Mouse (Mus musculus) small intestine, adult 2 months (tissue): Measurements from ENCODE around the gene Krt28. TPM values are rescaled to one million over a fixed set of nuclear protein-coding genes. Genes with fewer than 3 reads are reported as not detected.

ENCODE experiments used
- H3K27ac ChIP-seq: fragments of 200-500 bp; 2 replicates; pipeline ENCODE4 v1.5.1; 2012; ENCODE audit warnings: low read depth, low read length, control low read depth, inconsistent platforms; ENCODE audit not compliant: insufficient read depth
- H3K27me3 ChIP-seq: fragments of 200-500 bp; 2 replicates; pipeline ENCODE4 v1.6.1; 2012; ENCODE audit warnings: mild to moderate bottlenecking, moderate library complexity, low read length, inconsistent platforms; ENCODE audit not compliant: control insufficient read depth, insufficient read depth
- H3K36me3 ChIP-seq: fragments of 200-500 bp; 2 replicates; pipeline ENCODE4 v1.6.1; 2012; ENCODE audit warnings: mild to moderate bottlenecking, low read length, control low read depth, inconsistent platforms; ENCODE audit not compliant: control insufficient read depth, insufficient read depth
- H3K4me1 ChIP-seq: fragments of 200-500 bp; 2 replicates; pipeline ENCODE4 v1.6.1; 2012; ENCODE audit warnings: low read length, inconsistent platforms, mixed read lengths; ENCODE audit not compliant: control insufficient read depth, insufficient read depth, insufficient read length
- H3K4me3 ChIP-seq: fragments of 200-500 bp; 2 replicates; pipeline ENCODE4 v1.5.1; 2012; ENCODE audit warnings: low read depth, mild to moderate bottlenecking, control low read depth, inconsistent platforms, low read length, moderate library complexity
- CTCF ChIP-seq: fragments of 200-500 bp; IDR thresholded peaks from 2 replicates; pipeline ENCODE4 v1.5.1; 2012; ENCODE audit warnings: low read depth, mild to moderate bottlenecking, control low read depth, inconsistent platforms, low read length, moderate library complexity, mixed read lengths; ENCODE audit not compliant: insufficient replicate concordance, insufficient read length; ENCODE audit errors: extremely low read depth
- POLR2A ChIP-seq: fragments of 200-500 bp; IDR thresholded peaks from 2 replicates; pipeline ENCODE4 v1.6.1; 2012; ENCODE audit warnings: low read depth, mild to moderate bottlenecking, control low read depth, inconsistent platforms, low read length, moderate library complexity
- WGBS: fragments of 180-500 bp; shearing (Covaris S2); methylation state at CpG from one replicate; pipeline ENCODE4 v1.1.7; 2018; 5-methylcytosine and 5-hydroxymethylcytosine counted together
- polyA plus RNA-seq: library from polyadenylated mRNA; depleted of rRNA; stranded (reverse); fragments of >200 nt; gene quantifications from 2 replicates; pipeline ENCODE4 v1.2.3, GENCODE M21; 2012

The Krt28 gene
- polyA plus RNA-seq, 1 experiment: not detected

- no peaks in the 10 kb centered on the region for H3K36me3 ChIP-seq
- TF ChIP-seq CTCF (peak; percentile 48; the same call in 1 of the 2 replicates), POLR2A (no peak)
- H3K4me3 ChIP-seq: no peak overlapping the region
- no peaks in the 10 kb centered on the region for H3K4me1 ChIP-seq
- 5% methylated on average over 3 of the region's 3 CpGs for WGBS
- peaks cover 7% of the 10 kb centered on the region for H3K27me3 ChIP-seq
- H3K27ac ChIP-seq: no peak overlapping the region
These were observed 5.5 kb downstream of the Krt28 start for GRCm38 (mm10) chr11:99369229-99369628.

- Histone ChIP-seq H3K4me3 (no peak overlapping the region), H3K27ac (no peak overlapping the region), H3K36me3 (no peaks in the 10 kb centered on the region), H3K27me3 (peaks cover 4% of the 10 kb centered on the region), H3K4me1 (no peaks in the 10 kb centered on the region)
- WGBS: 34% methylated on average over 10 of the region's 10 CpGs
- TF ChIP-seq POLR2A (no peak), CTCF (no peak)
These were observed 7.9 kb downstream of the Krt28 start for GRCm38 (mm10) chr11:99366791-99367190.

- H3K36me3 ChIP-seq: no peaks in the 10 kb centered on the region
- TF ChIP-seq POLR2A: no peak
- TF ChIP-seq CTCF: peak; percentile 30; the same call in 1 of the 2 replicates
- no peak overlapping the region for H3K4me3 ChIP-seq
- no peaks in the 10 kb centered on the region for H3K4me1 ChIP-seq
- H3K27ac ChIP-seq: no peak overlapping the region
- WGBS: 17% methylated on average over 9 of the region's 9 CpGs
- peaks cover 2% of the 10 kb centered on the region; the same call in 1 of the 2 replicates for H3K27me3 ChIP-seq
These were observed 10.3 kb downstream of the Krt28 start for GRCm38 (mm10) chr11:99364412-99364811.

GRCm38 (mm10) chr11:99361423-99361822, 13.3 kb downstream of the Krt28 start:
- H3K27ac ChIP-seq: no peak overlapping the region
- peaks cover 2% of the 10 kb centered on the region; the same call in 1 of the 2 replicates for H3K27me3 ChIP-seq
- H3K4me3 ChIP-seq: no peak overlapping the region
- TF ChIP-seq POLR2A (no peak), CTCF (no peak)
- H3K4me1 ChIP-seq: no peaks in the 10 kb centered on the region
- no peaks in the 10 kb centered on the region for H3K36me3 ChIP-seq
- 60% methylated on average over 8 of the region's 8 CpGs for WGBS

GRCm38 (mm10) chr11:99351004-99351403, 23.7 kb downstream of the Krt28 start, which contains the start of gene Krt27:
Gene Krt27, minus strand, starts transcription at chr11:99351104.
- 0 out of 2 replicates have a peak, but pooled peaks cover 1% of the 10 kb centered on the region for H3K4me1 ChIP-seq

GRCm38 (mm10) chr11:99339299-99339847, 35.3 kb downstream of the Krt28 start:
- TF ChIP-seq POLR2A: no peak
- TF ChIP-seq CTCF: no peak
- WGBS: 70% methylated on average over 11 of the region's 11 CpGs
- H3K36me3 ChIP-seq: no peaks in the 10 kb centered on the region

More at GRCm38 (mm10) chr11:99351004-99351403, 23.7 kb downstream of the Krt28 start, which contains the start of gene Krt27:
- WGBS: 64% methylated on average over 12 of the region's 12 CpGs
- Histone ChIP-seq H3K4me3 (no peak within 1 kb of the TSS), H3K27ac (no peak within 1 kb of the TSS), H3K27me3 (peaks cover 2% of the 10 kb centered on the region; the same call in 1 of the 2 replicates), H3K36me3 (no peaks in the 10 kb centered on the region)
- TF ChIP-seq CTCF (no peak), POLR2A (no peak)

GRCm38 (mm10) chr11:99337866-99338265, 36.8 kb downstream of the Krt28 start, which contains the start of gene Krt26:
Gene Krt26, minus strand, starts transcription at chr11:99337966.
- 93% methylated on average over 11 of the region's 11 CpGs for WGBS
- H3K4me1 ChIP-seq: no peaks in the 10 kb centered on the region
- H3K27ac ChIP-seq: no peak within 1 kb of the TSS
- no peaks in the 10 kb centered on the region for H3K27me3 ChIP-seq
- TF ChIP-seq POLR2A (no peak), CTCF (no peak)
- H3K4me3 ChIP-seq: no peak within 1 kb of the TSS
- H3K36me3 ChIP-seq: no peaks in the 10 kb centered on the region

More at GRCm38 (mm10) chr11:99339299-99339847, 35.3 kb downstream of the Krt28 start:
- Histone ChIP-seq H3K27ac (no peak overlapping the region), H3K4me1 (no peaks in the 10 kb centered on the region), H3K27me3 (no peaks in the 10 kb centered on the region), H3K4me3 (no peak overlapping the region)

- no peaks in the 10 kb centered on the region for H3K4me1 ChIP-seq
- no peak overlapping the region for H3K4me3 ChIP-seq
- 65% methylated on average over 13 of the region's 13 CpGs for WGBS
- 0 out of 2 replicates have a peak, but pooled peaks cover 3% of the 10 kb centered on the region for H3K27me3 ChIP-seq
- H3K36me3 ChIP-seq: no peaks in the 10 kb centered on the region
- TF ChIP-seq POLR2A (no peak), CTCF (no peak)
- no peak overlapping the region for H3K27ac ChIP-seq
These were observed 41.3 kb downstream of the Krt28 start for GRCm38 (mm10) chr11:99333426-99333825.
